Mouse (Mus musculus) bone marrow macrophage, adult 2 months (primary cell): Measurements from ENCODE around the gene P4ha3.

Experiments used
- CTCF ChIP-seq: IDR thresholded peaks from 2 replicates; pipeline ENCODE4 v1.5.1; 2012; ENCODE audit warnings: low read depth, mild to moderate bottlenecking, low read length, moderate library complexity
- POLR2A ChIP-seq: IDR thresholded peaks from 2 replicates; pipeline ENCODE4 v1.6.1; 2012; ENCODE audit warnings: mild to moderate bottlenecking, low read depth, low read length, borderline replicate concordance

- TF ChIP-seq CTCF, result no peak
- TF ChIP-seq POLR2A, result no peak
Measured at GRCm38 (mm10) chr7:100262350-100262749, 23.0 kb upstream of the P4ha3 start.
